Mouse (Mus musculus) kidney, adult 2 months (tissue): ENCODE data around the gene Knl1.

Experiments
- CTCF ChIP-seq: fragments of 200-500 bp; conservative IDR thresholded peaks from 2 replicates; pipeline ENCODE4 v1.5.1; 2011; ENCODE audit warnings: low read depth, mild to moderate bottlenecking, control low read depth, low read length, moderate library complexity, mixed read lengths; ENCODE audit not compliant: insufficient read depth, insufficient read length
- POLR2A ChIP-seq: fragments of 200-500 bp; IDR thresholded peaks from one replicate; pipeline ENCODE4 v1.6.1; 2011; ENCODE audit warnings: low read depth, low read length, control low read depth

- TF ChIP-seq CTCF (0 out of 2 replicates have a peak, but pooled peaks have one; percentile 1), POLR2A (no peak)
Observed at GRCm38 (mm10) chr2:119017647-119018046, 29.3 kb upstream of the Knl1 start.
